Mouse (Mus musculus): Measurements from ENCODE around the gene Cep295nl. TPM values are rescaled to one million over a fixed set of nuclear protein-coding genes. Genes with fewer than 3 reads are reported as not detected.

Cep295nl gene
- polyA plus RNA-seq, 1 experiment from 2014 or later: 0.28 TPM

DNA sequence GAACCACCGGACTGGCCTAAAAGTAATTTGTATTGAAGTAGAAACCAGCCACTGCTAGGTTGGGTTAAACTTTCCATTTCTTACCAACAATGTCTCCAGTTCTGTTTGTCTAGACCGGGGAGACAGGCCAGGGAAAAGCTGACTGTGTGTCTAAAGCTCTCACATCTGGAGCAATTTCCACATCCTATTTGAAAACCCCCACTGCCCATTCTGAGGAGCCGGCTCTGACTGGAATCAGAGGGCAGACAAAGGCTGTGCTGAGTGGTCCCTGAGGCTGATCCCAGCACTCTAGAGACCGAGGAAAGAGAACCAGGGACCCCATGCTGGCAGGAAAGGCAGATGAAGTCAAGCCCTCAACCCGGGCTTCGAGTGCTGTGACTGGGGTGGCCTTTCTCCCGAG is 30.3 kb upstream of the Cep295nl start:
- H3K4me1 ChIP-seq (ENCODE audit: control insufficient read depth, insufficient read depth, low read length): no peaks in the 10 kb centered on the region; the same call in 1 of the 2 replicates
- H3K27me3 ChIP-seq (ENCODE audit: control insufficient read depth, insufficient read depth, low read length): no peaks in the 10 kb centered on the region
- DNase-seq (ENCODE audit: low spot score): no peak
- no peaks in the 10 kb centered on the region for H3K9me3 ChIP-seq (ENCODE audit: control insufficient read depth, low read length)
- no peak overlapping the region for H3K27ac ChIP-seq (ENCODE audit: low read depth, low read length)
- ATAC-seq (ENCODE audit: insufficient read depth, low FRiP score, low TSS enrichment): no peak
- H3K4me2 ChIP-seq (ENCODE audit: low read depth): no peak overlapping the region
- no peak overlapping the region for H3K9ac ChIP-seq (ENCODE audit: low read length)
- WGBS: 60% methylated on average over 7 of the region's 7 CpGs
- H3K36me3 ChIP-seq (ENCODE audit: control insufficient read depth, insufficient read depth, low read length): no peaks in the 10 kb centered on the region
- H3K4me3 ChIP-seq (ENCODE audit: low read depth, low read length): no peak overlapping the region

DNA sequence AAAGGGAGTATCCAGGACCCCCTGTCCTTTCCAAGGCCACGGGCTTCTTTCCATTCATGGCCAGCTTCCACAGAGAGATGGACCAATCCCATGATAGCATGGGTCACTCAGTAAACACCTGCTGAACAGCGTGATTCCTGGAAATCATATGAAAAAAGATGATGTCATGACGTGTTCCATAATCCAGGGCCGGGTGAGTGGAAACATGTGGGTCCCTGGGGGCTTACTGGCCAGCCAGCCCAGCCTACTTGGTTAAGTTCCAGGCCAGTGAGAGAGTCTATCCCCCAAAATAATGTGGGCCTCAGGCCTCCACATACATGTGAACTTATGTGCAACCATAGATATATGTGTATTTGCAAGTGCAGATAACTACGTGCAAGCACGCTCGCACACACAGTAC is 29.6 kb upstream of the Cep295nl start:
- Histone ChIP-seq H3K27ac (ENCODE audit: low read depth, low read length) (no peak overlapping the region), H3K36me3 (ENCODE audit: control insufficient read depth, insufficient read depth, low read length) (no peaks in the 10 kb centered on the region), H3K4me1 (ENCODE audit: control insufficient read depth, insufficient read depth, low read length) (no peaks in the 10 kb centered on the region; the same call in 1 of the 2 replicates), H3K9ac (ENCODE audit: low read length) (no peak overlapping the region), H3K9me3 (ENCODE audit: control insufficient read depth, low read length) (no peaks in the 10 kb centered on the region), H3K4me2 (ENCODE audit: low read depth) (no peak overlapping the region), H3K27me3 (ENCODE audit: control insufficient read depth, insufficient read depth, low read length) (no peaks in the 10 kb centered on the region), H3K4me3 (ENCODE audit: low read depth, low read length) (no peak overlapping the region)
- DNase-seq (ENCODE audit: low spot score) (no peak), ATAC-seq (ENCODE audit: insufficient read depth, low FRiP score, low TSS enrichment) (no peak)
- 89% methylated on average over 7 of the region's 7 CpGs for WGBS

DNA sequence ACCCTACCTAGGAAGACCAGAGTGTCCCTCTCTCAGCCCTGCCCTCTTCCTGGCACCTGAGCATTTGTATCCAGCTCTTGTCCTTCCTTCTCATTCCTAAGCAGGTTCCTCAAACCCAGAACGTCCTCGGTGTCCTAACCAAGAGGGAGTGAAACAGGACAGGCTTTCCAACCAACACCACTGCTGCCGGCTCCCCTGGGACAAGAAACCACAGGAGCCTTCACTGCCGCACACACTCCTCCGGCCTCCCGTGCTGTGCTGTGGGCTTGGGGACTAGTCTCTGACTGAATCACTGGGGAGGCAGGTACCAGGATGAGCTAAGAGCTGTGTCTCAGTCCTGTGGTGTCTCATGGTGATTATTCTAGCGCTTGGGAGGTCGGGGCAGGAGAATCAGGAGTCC is 27.4 kb upstream of the Cep295nl start:
- DNase-seq (ENCODE audit: low spot score) (no peak), ATAC-seq (ENCODE audit: insufficient read depth, low FRiP score, low TSS enrichment) (no peak)
- Histone ChIP-seq H3K27ac (ENCODE audit: low read depth, low read length) (no peak overlapping the region), H3K36me3 (ENCODE audit: control insufficient read depth, insufficient read depth, low read length) (no peaks in the 10 kb centered on the region), H3K9ac (ENCODE audit: low read length) (no peak overlapping the region), H3K27me3 (ENCODE audit: control insufficient read depth, insufficient read depth, low read length) (no peaks in the 10 kb centered on the region), H3K4me2 (ENCODE audit: low read depth) (no peak overlapping the region), H3K9me3 (ENCODE audit: control insufficient read depth, low read length) (no peaks in the 10 kb centered on the region), H3K4me1 (ENCODE audit: control insufficient read depth, insufficient read depth, low read length) (no peaks in the 10 kb centered on the region), H3K4me3 (ENCODE audit: low read depth, low read length) (no peak overlapping the region)
- 84% methylated on average over 8 of the region's 8 CpGs for WGBS

DNA sequence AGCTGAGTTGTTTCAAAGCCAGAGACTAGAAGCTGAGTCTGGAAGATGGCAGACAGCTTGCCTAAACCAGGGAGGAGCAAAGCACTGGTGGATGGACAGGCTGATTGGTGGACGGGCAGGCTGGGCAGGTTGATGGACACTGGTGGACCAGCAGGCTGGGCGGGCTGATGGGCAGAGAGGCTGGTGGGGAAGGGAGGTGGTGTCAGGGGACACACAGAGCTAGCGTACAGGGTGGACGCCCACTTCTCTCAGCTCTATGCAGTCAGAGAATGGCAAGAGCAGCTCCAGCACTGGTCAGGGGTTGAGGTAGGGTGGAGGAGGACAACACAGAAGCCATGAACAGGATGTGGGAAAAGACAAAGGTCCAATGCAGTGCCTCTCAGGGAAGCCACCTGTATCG is 27.0 kb upstream of the Cep295nl start:
- no peak overlapping the region for H3K4me2 ChIP-seq (ENCODE audit: low read depth)
- no peaks in the 10 kb centered on the region for H3K36me3 ChIP-seq (ENCODE audit: control insufficient read depth, insufficient read depth, low read length)
- 78% methylated on average over 5 of the region's 5 CpGs for WGBS
- H3K27ac ChIP-seq (ENCODE audit: low read depth, low read length): no peak overlapping the region
- ATAC-seq (ENCODE audit: insufficient read depth, low FRiP score, low TSS enrichment): no peak
- no peaks in the 10 kb centered on the region for H3K27me3 ChIP-seq (ENCODE audit: control insufficient read depth, insufficient read depth, low read length)
- H3K9me3 ChIP-seq (ENCODE audit: control insufficient read depth, low read length): no peaks in the 10 kb centered on the region
- no peak overlapping the region for H3K4me3 ChIP-seq (ENCODE audit: low read depth, low read length)
- no peaks in the 10 kb centered on the region for H3K4me1 ChIP-seq (ENCODE audit: control insufficient read depth, insufficient read depth, low read length)
- no peak for DNase-seq (ENCODE audit: low spot score)
- no peak overlapping the region for H3K9ac ChIP-seq (ENCODE audit: low read length)

DNA sequence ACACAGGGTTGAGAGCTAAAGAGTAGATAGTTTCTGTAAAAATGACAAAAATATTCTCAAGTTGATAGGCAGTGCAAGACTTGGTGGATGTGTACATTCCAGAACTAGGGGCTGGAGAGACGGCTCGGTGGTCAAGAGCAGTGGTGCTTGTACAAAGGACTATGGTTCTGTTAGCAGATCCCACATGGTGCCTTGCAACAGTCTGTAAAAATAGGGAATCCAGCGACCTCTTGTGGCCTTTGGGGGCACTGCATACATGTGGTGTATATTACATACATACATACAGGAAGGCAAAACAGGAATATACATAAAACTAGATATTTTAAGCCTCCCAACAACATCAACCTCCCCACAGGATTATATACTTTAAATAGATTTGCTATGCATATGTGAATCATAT is 26.0 kb upstream of the Cep295nl start:
- H3K4me1 ChIP-seq (ENCODE audit: control insufficient read depth, insufficient read depth, low read length): 0 out of 2 replicates have a peak, but pooled peaks cover 2% of the 10 kb centered on the region
- DNase-seq (ENCODE audit: low spot score) (no peak), ATAC-seq (ENCODE audit: insufficient read depth, low FRiP score, low TSS enrichment) (no peak)
- H3K4me2 ChIP-seq (ENCODE audit: low read depth): no peak overlapping the region
- H3K4me3 ChIP-seq (ENCODE audit: low read depth, low read length): no peak overlapping the region
- no peaks in the 10 kb centered on the region for H3K27me3 ChIP-seq (ENCODE audit: control insufficient read depth, insufficient read depth, low read length)
- no peaks in the 10 kb centered on the region for H3K9me3 ChIP-seq (ENCODE audit: control insufficient read depth, low read length)
- H3K36me3 ChIP-seq (ENCODE audit: control insufficient read depth, insufficient read depth, low read length): no peaks in the 10 kb centered on the region
- H3K27ac ChIP-seq (ENCODE audit: low read depth, low read length): no peak overlapping the region
- H3K9ac ChIP-seq (ENCODE audit: low read length): no peak overlapping the region
- WGBS: 60% methylated on average over 3 of the region's 3 CpGs

DNA sequence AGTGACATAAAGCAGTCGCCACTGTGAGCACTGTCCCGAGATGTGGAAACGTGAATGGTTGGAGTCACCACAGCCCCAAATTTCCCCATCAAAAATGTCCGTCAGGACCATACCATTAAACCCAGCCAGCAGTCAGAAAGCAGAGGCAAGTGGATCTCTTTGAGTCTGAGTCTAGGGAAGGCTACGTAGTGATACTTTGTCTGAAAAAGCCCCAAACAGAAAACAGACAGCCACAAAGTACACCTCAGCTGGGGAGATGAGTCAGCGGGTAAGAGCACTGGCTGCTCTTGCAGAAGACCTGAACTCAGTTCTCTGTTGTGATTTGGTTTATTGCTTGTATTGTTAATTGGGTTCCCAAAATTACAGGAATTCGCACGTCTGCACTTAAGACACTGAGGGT is 24.3 kb upstream of the Cep295nl start:
- Histone ChIP-seq H3K36me3 (ENCODE audit: control insufficient read depth, insufficient read depth, low read length) (no peaks in the 10 kb centered on the region), H3K4me1 (ENCODE audit: control insufficient read depth, insufficient read depth, low read length) (0 out of 2 replicates have a peak, but pooled peaks cover 4% of the 10 kb centered on the region), H3K27me3 (ENCODE audit: control insufficient read depth, insufficient read depth, low read length) (no peaks in the 10 kb centered on the region), H3K9ac (ENCODE audit: low read length) (no peak overlapping the region), H3K27ac (ENCODE audit: low read depth, low read length) (no peak overlapping the region), H3K9me3 (ENCODE audit: control insufficient read depth, low read length) (no peaks in the 10 kb centered on the region), H3K4me2 (ENCODE audit: low read depth) (no peak overlapping the region), H3K4me3 (ENCODE audit: low read depth, low read length) (no peak overlapping the region)
- DNase-seq (ENCODE audit: low spot score) (no peak), ATAC-seq (ENCODE audit: insufficient read depth, low FRiP score, low TSS enrichment) (no peak)
- 80% methylated on average over 8 of the region's 8 CpGs for WGBS

DNA sequence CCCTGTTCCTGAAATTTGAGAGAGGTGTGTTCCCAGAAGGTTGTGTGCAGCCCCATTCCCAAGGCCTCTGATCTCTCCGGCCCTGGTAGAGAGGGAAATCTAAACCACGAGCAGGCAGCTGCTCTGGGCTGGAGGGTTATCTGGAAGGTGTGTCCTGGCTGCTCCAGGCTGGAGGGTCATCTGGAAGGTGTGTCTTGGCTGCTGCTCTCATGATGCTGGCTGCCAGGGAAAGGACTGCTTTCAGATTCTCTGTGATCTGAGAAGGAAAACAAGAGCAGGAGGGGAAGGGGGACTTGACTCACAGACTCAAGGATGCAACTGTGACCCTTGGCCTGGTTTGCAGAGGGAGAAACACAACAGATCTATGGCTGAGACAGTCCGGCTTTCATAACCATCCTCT is 23.8 kb upstream of the Cep295nl start:
- Histone ChIP-seq H3K4me2 (ENCODE audit: low read depth) (no peak overlapping the region), H3K4me3 (ENCODE audit: low read depth, low read length) (no peak overlapping the region), H3K36me3 (ENCODE audit: control insufficient read depth, insufficient read depth, low read length) (no peaks in the 10 kb centered on the region), H3K9ac (ENCODE audit: low read length) (no peak overlapping the region), H3K27me3 (ENCODE audit: control insufficient read depth, insufficient read depth, low read length) (no peaks in the 10 kb centered on the region), H3K27ac (ENCODE audit: low read depth, low read length) (no peak overlapping the region), H3K4me1 (ENCODE audit: control insufficient read depth, insufficient read depth, low read length) (0 out of 2 replicates have a peak, but pooled peaks cover 4% of the 10 kb centered on the region), H3K9me3 (ENCODE audit: control insufficient read depth, low read length) (no peaks in the 10 kb centered on the region)
- 75% methylated on average over 3 of the region's 3 CpGs for WGBS
- no peak for DNase-seq (ENCODE audit: low spot score)
- no peak for ATAC-seq (ENCODE audit: insufficient read depth, low FRiP score, low TSS enrichment)

DNA sequence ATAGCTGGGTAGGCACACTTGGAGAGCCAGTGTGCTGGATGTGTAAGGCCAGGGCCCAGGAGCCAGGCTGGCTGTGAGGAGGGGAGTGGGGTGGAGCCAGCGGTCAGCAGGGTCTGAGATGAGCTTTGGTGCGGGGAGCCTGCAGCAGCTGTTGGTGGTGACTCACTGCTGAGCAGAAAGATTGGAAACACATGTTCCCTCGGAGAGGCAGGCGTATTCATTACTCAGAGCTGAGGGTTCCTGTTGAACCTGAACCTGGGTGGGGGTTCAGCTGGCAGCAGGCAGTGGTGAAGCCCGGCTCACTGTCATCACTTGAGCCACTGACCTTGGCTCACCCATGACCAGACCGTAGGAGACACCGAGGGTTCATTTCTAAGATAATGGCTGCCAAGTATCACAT is 22.9 kb upstream of the Cep295nl start:
- Histone ChIP-seq H3K27ac (ENCODE audit: low read depth, low read length) (no peak overlapping the region), H3K9me3 (ENCODE audit: control insufficient read depth, low read length) (no peaks in the 10 kb centered on the region), H3K27me3 (ENCODE audit: control insufficient read depth, insufficient read depth, low read length) (no peaks in the 10 kb centered on the region), H3K4me2 (ENCODE audit: low read depth) (no peak overlapping the region), H3K4me3 (ENCODE audit: low read depth, low read length) (no peak overlapping the region), H3K4me1 (ENCODE audit: control insufficient read depth, insufficient read depth, low read length) (0 out of 2 replicates have a peak, but pooled peaks cover 6% of the 10 kb centered on the region), H3K36me3 (ENCODE audit: control insufficient read depth, insufficient read depth, low read length) (no peaks in the 10 kb centered on the region), H3K9ac (ENCODE audit: low read length) (no peak overlapping the region)
- peak; percentile 42 for DNase-seq (ENCODE audit: low spot score)
- ATAC-seq (ENCODE audit: insufficient read depth, low FRiP score, low TSS enrichment): no peak
- WGBS: 51% methylated on average over 7 of the region's 7 CpGs

DNA sequence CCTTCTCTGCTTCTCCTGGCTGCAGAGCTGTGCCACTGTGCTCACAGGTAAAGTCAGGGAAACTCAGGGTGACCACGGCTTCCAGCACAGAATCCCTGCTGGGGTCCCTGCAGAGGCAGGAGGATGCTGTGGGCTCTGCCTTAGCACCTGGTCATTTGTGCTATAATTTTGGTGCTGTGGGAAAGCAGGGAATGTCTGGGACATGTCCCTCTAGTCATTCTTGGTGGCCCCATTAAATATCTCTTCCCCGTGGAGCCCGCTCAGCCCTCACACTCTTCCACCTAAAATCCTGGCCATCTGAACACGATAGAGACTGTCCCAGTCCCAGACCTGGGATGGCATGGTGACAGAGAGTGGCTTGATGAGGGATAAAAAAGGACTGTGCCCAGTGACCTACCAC is 21.7 kb upstream of the Cep295nl start:
- ATAC-seq (ENCODE audit: insufficient read depth, low FRiP score, low TSS enrichment) (no peak), DNase-seq (ENCODE audit: low spot score) (no peak)
- 84% methylated on average over 4 of the region's 4 CpGs for WGBS
- 0 out of 2 replicates have a peak, but pooled peaks cover 6% of the 10 kb centered on the region for H3K4me1 ChIP-seq (ENCODE audit: control insufficient read depth, insufficient read depth, low read length)
- H3K4me2 ChIP-seq (ENCODE audit: low read depth): no peak overlapping the region
- H3K9ac ChIP-seq (ENCODE audit: low read length): no peak overlapping the region
- H3K9me3 ChIP-seq (ENCODE audit: control insufficient read depth, low read length): no peaks in the 10 kb centered on the region
- H3K36me3 ChIP-seq (ENCODE audit: control insufficient read depth, insufficient read depth, low read length): no peaks in the 10 kb centered on the region
- H3K4me3 ChIP-seq (ENCODE audit: low read depth, low read length): no peak overlapping the region
- H3K27me3 ChIP-seq (ENCODE audit: control insufficient read depth, insufficient read depth, low read length): no peaks in the 10 kb centered on the region
- no peak overlapping the region for H3K27ac ChIP-seq (ENCODE audit: low read depth, low read length)

All from neural tube, embryonic 11.5 days (tissue).